25 mouse cellular contexts compared by ENCODE assay signal in genomic region chr9:61682744-61683259, GRCm38 (mm10).
DNase-seq lines count a peak whose midpoint lies in the region; ATAC-seq and TF ChIP-seq lines count a peak whose summit lies in the region.
"Had no signal": no experiment of that assay in that cellular context is flagged by ENCODE, and none has a peak within 500 bp of the region (broad histone marks: within the 10 kb centered on the region; RNA-seq: fewer than 3 reads in every experiment).

No protein-coding gene starts in this region.

- no peak overlapping the region for H3K4me2 ChIP-seq in liver, postnatal 0 days (ENCODE audit: low read depth, low read length)
- no peak overlapping the region for H3K4me2 ChIP-seq in liver, embryonic 12.5 days
- H3K4me2 ChIP-seq in midbrain, embryonic 15.5 days: no peak overlapping the region
- H3K4me2 ChIP-seq: embryonic facial prominence, embryonic 12.5 days; embryonic facial prominence, embryonic 15.5 days; heart, embryonic 13.5 days; hindbrain, embryonic 14.5 days had no signal

- WGBS in liver, postnatal 0 days (ENCODE audit: insufficient replicate concordance): 46% methylated on average over 5 of the region's 5 CpGs
- WGBS in liver, embryonic 12.5 days (ENCODE audit: insufficient replicate concordance): 39% methylated on average over 5 of the region's 5 CpGs
- WGBS in bone marrow, adult 2 months: 48% methylated on average over 5 of the region's 5 CpGs
- 90% methylated on average over 5 of the region's 5 CpGs for WGBS in midbrain, embryonic 15.5 days

- no peak overlapping the region for H3K9ac ChIP-seq in liver, postnatal 0 days (replicated peaks)
- H3K9ac ChIP-seq in liver, embryonic 12.5 days: no peak overlapping the region
- no peak overlapping the region for H3K9ac ChIP-seq in midbrain, embryonic 15.5 days
- H3K9ac ChIP-seq: embryonic facial prominence, embryonic 12.5 days; embryonic facial prominence, embryonic 15.5 days; forebrain, postnatal 0 days; heart, embryonic 13.5 days; hindbrain, embryonic 14.5 days had no signal

- no peaks in the 10 kb centered on the region for H3K36me3 ChIP-seq in liver, postnatal 0 days (replicated peaks; ENCODE audit: insufficient read depth, low read length)
- no peaks in the 10 kb centered on the region for H3K36me3 ChIP-seq in liver, embryonic 12.5 days
- H3K36me3 ChIP-seq in midbrain, embryonic 15.5 days (replicated peaks): no peaks in the 10 kb centered on the region
- H3K36me3 ChIP-seq: embryonic facial prominence, embryonic 12.5 days; embryonic facial prominence, embryonic 15.5 days; G1E; heart, embryonic 13.5 days had no signal

- no peaks in the 10 kb centered on the region for H3K27me3 ChIP-seq in liver, postnatal 0 days (ENCODE audit: insufficient read depth, low read length)
- H3K27me3 ChIP-seq in liver, embryonic 12.5 days (replicated peaks): peaks cover 7% of the 10 kb centered on the region; the same call in 1 of the 2 replicates
- no peaks in the 10 kb centered on the region for H3K27me3 ChIP-seq in midbrain, embryonic 15.5 days (replicated peaks)

- no peak for TF ChIP-seq EP300 in liver, postnatal 0 days (IDR thresholded peaks at IDR 0.05; ENCODE audit: low read depth)

- TF ChIP-seq POLR2A in bone marrow, adult 2 months (IDR thresholded peaks at IDR 0.05; ENCODE audit: borderline replicate concordance, control insufficient read depth, low read depth, low read length): no peak

- no peak for TF ChIP-seq CTCF in liver, postnatal 0 days (IDR thresholded peaks at IDR 0.05; ENCODE audit: low read depth)
- no peak for TF ChIP-seq CTCF in bone marrow, adult 2 months (IDR thresholded peaks at IDR 0.05; ENCODE audit: control insufficient read depth, insufficient read depth, low read length)

- H3K27ac ChIP-seq in liver, postnatal 0 days (ENCODE audit: low read depth): no peak overlapping the region
- H3K27ac ChIP-seq in liver, embryonic 12.5 days: no peak overlapping the region
- 0 out of 2 replicates have a peak overlapping the region, but pooled peaks have one; percentile 11 for H3K27ac ChIP-seq in bone marrow, adult 2 months (ENCODE audit: control insufficient read depth, insufficient read depth, low read depth, low read length, poor library complexity)
- no peak overlapping the region for H3K27ac ChIP-seq in midbrain, embryonic 15.5 days
- H3K27ac ChIP-seq: embryonic facial prominence, embryonic 12.5 days; embryonic facial prominence, embryonic 15.5 days; gastrocnemius, adult 2 months; heart, embryonic 13.5 days; hindbrain, embryonic 14.5 days; hindbrain, postnatal 0 days had no signal

- ATAC-seq in liver, postnatal 0 days: 0 out of 2 replicates have a peak, but pooled peaks have one; percentile 25
- ATAC-seq in liver, embryonic 12.5 days: no peak
- ATAC-seq in midbrain, embryonic 15.5 days (replicated peaks): no peak
- ATAC-seq: forebrain, embryonic 14.5 days; forebrain, postnatal 0 days; hindbrain, postnatal 0 days had no signal

- peaks cover 7% of the 10 kb centered on the region for H3K4me1 ChIP-seq in liver, postnatal 0 days (ENCODE audit: insufficient read depth)
- H3K4me1 ChIP-seq in liver, embryonic 12.5 days: peaks cover 16% of the 10 kb centered on the region
- peaks cover 11% of the 10 kb centered on the region for H3K4me1 ChIP-seq in bone marrow, adult 2 months (ENCODE audit: control insufficient read depth, insufficient read depth, low read length)
- peaks cover 9% of the 10 kb centered on the region for H3K4me1 ChIP-seq in midbrain, embryonic 15.5 days

- H3K4me3 ChIP-seq in liver, postnatal 0 days (ENCODE audit: low read depth, low read length): no peak overlapping the region
- no peak overlapping the region for H3K4me3 ChIP-seq in liver, embryonic 12.5 days
- no peak overlapping the region for H3K4me3 ChIP-seq in bone marrow, adult 2 months (replicated peaks; ENCODE audit: control insufficient read depth, low read depth, low read length)
- H3K4me3 ChIP-seq in midbrain, embryonic 15.5 days: no peak overlapping the region
- H3K4me3 ChIP-seq: embryonic facial prominence, embryonic 12.5 days; embryonic facial prominence, embryonic 15.5 days; gastrocnemius, adult 2 months; heart, embryonic 13.5 days had no signal

- DNase-seq in liver, postnatal 0 days: no peak
- peak; percentile 19 for DNase-seq in thymus, postnatal 4 days
- DNase-seq in thymus, postnatal 14 days: no peak
- DNase-seq in natural killer cell, adult 2 months (ENCODE audit: low spot score in 2 of 2): peak; percentile 39 to 57
- no peak for DNase-seq in cerebellum, postnatal 10 days
- DNase-seq: adrenal gland, adult 2 months; adrenal gland, postnatal 14 days; cerebellum, adult 11-12 months; cerebellum, adult 8-10 months; cerebellum, postnatal 14 days; forebrain, postnatal 0 days; gastrocnemius, adult 2 months; gastrocnemius, postnatal 14 days; heart, adult 11 months; heart, postnatal 14 days had no signal

- H3K9me3 ChIP-seq in liver, postnatal 0 days (ENCODE audit: low read length): no peaks in the 10 kb centered on the region
- H3K9me3 ChIP-seq in liver, embryonic 12.5 days (replicated peaks): no peaks in the 10 kb centered on the region
- H3K9me3 ChIP-seq in midbrain, embryonic 15.5 days: no peaks in the 10 kb centered on the region
- H3K9me3 ChIP-seq: embryonic facial prominence, embryonic 12.5 days; embryonic facial prominence, embryonic 15.5 days; G1E; heart, embryonic 13.5 days had no signal

Comparison
In these comparisons a context has a peak if more than half of its experiments do, and no peak if none do; other contexts are left out.
1. DNase-seq: peak in thymus, postnatal 4 days (single experiment) and natural killer cell, adult 2 months (2 of 2); none in liver, postnatal 0 days (single experiment), thymus, postnatal 14 days (single experiment) and cerebellum, postnatal 10 days (0 of 2).